Mouse (Mus musculus): ENCODE data around the gene Ptafr.
"Not testable (repeated sequence)": the region's sequence is repeated elsewhere in the genome, so short reads cannot be mapped to it uniquely, and the experiment has no call there.

The Ptafr gene

GRCm38 (mm10) chr4:132563261-132563660 is 606 bp upstream of the Ptafr start:
- no peak for DNase-seq

GRCm38 (mm10) chr4:132565089-132565747 is 1.4 kb downstream of the Ptafr start:
- DNase-seq, result no peak

- DNase-seq, result no peak
These were observed 3.5 kb downstream of the Ptafr start for GRCm38 (mm10) chr4:132567361-132567779.

- no peak for DNase-seq
These were observed 5.2 kb downstream of the Ptafr start for GRCm38 (mm10) chr4:132569115-132569514.

- no peak for DNase-seq
These were observed 7.3 kb downstream of the Ptafr start for GRCm38 (mm10) chr4:132571190-132571589.

GRCm38 (mm10) chr4:132573327-132573726 is 9.5 kb downstream of the Ptafr start:
- DNase-seq, result no peak

GRCm38 (mm10) chr4:132574809-132575347 is 11.0 kb downstream of the Ptafr start:
- no peak for DNase-seq

GRCm38 (mm10) chr4:132583781-132584180 is 19.9 kb downstream of the Ptafr start:
- no peak for DNase-seq

GRCm38 (mm10) chr4:132584975-132585374 is 21.1 kb downstream of the Ptafr start:
- no peak for DNase-seq

GRCm38 (mm10) chr4:132586282-132586681 is 22.4 kb downstream of the Ptafr start:
- DNase-seq, result no peak

GRCm38 (mm10) chr4:132588512-132588911 is 24.6 kb downstream of the Ptafr start:
- DNase-seq, result no peak

GRCm38 (mm10) chr4:132590642-132591041 is 26.8 kb downstream of the Ptafr start:
- DNase-seq, result no peak

- no peak for DNase-seq
These were observed 29.1 kb downstream of the Ptafr start for GRCm38 (mm10) chr4:132592958-132593357.

GRCm38 (mm10) chr4:132594191-132594590 is 30.3 kb downstream of the Ptafr start:
- no peak for DNase-seq

- no peak for DNase-seq
These were observed 35.0 kb downstream of the Ptafr start for GRCm38 (mm10) chr4:132598861-132599260.

GRCm38 (mm10) chr4:132599764-132600163 is 35.9 kb downstream of the Ptafr start:
- DNase-seq, result no peak

- no peak for DNase-seq
These were observed 36.6 kb downstream of the Ptafr start for GRCm38 (mm10) chr4:132600465-132600864.

GRCm38 (mm10) chr4:132601242-132601641 is 37.4 kb downstream of the Ptafr start:
- not testable (repeated sequence) for DNase-seq

GRCm38 (mm10) chr4:132603468-132603867 is 39.6 kb downstream of the Ptafr start:
- no peak for DNase-seq

GRCm38 (mm10) chr4:132605816-132606215 is 41.9 kb downstream of the Ptafr start:
- no peak for DNase-seq

- DNase-seq, result no peak
These were observed 44.3 kb downstream of the Ptafr start for GRCm38 (mm10) chr4:132608147-132608546.

- no peak for DNase-seq
These were observed 46.6 kb downstream of the Ptafr start for GRCm38 (mm10) chr4:132610301-132610984.

GRCm38 (mm10) chr4:132611320-132611719 is 47.5 kb downstream of the Ptafr start:
- no peak for DNase-seq

- no peak for DNase-seq
These were observed 54.0 kb downstream of the Ptafr start for GRCm38 (mm10) chr4:132617873-132618272.

Data from kidney, adult 18-20 months (tissue).